Mouse (Mus musculus) skeletal muscle tissue, adult 2 months (tissue): ENCODE data around the gene Atm.
A peak's percentile ranks its signal among the peaks of the same experiment; 100 is the strongest.

Experiments used
- DNase-seq: peaks from one replicate; pipeline ENCODE4 v3.0.0-alpha.2; 2012; ENCODE audit warnings: low read depth, low spot score

Atm gene

DNA sequence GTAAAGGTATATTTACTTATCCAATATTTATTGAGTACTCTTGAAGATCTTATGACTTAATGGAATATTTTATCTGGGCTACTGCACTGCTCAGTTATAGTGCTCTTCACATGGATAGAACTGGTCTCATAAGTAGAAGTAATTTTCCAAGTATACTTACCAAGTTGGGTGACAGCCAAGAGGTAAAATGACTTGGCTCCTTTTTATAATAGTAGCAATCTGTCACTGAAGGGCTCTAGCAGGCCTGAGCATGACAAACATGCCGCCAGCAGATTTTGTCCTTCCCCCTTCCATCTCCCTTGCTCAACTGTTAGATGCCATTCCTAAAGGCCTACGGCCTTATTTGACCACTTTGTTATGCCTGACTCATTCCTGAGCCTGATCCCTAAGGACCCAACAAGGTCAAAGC, 127.6 kb downstream of the Atm start:
- DNase-seq: no peak

DNA sequence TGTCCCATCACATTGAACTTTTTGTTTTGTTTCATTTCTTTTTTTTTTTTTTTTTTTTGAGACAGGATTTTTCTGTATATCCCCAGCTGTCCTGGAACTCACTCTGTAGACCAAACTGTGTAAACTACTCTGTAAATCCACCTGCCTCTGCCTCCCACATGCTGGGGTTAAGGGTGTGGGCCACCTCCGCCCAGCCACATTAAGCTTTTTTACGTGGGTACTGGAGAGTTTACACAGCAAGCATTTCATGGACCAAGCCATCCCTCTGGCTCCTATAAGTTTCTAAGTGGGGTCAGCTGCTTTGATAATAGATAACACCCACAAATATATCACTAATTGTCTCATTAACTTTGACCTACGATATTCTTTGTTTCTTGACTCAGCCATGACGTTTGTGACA, 128.0 kb downstream of the Atm start:
- DNase-seq: no peak

DNA sequence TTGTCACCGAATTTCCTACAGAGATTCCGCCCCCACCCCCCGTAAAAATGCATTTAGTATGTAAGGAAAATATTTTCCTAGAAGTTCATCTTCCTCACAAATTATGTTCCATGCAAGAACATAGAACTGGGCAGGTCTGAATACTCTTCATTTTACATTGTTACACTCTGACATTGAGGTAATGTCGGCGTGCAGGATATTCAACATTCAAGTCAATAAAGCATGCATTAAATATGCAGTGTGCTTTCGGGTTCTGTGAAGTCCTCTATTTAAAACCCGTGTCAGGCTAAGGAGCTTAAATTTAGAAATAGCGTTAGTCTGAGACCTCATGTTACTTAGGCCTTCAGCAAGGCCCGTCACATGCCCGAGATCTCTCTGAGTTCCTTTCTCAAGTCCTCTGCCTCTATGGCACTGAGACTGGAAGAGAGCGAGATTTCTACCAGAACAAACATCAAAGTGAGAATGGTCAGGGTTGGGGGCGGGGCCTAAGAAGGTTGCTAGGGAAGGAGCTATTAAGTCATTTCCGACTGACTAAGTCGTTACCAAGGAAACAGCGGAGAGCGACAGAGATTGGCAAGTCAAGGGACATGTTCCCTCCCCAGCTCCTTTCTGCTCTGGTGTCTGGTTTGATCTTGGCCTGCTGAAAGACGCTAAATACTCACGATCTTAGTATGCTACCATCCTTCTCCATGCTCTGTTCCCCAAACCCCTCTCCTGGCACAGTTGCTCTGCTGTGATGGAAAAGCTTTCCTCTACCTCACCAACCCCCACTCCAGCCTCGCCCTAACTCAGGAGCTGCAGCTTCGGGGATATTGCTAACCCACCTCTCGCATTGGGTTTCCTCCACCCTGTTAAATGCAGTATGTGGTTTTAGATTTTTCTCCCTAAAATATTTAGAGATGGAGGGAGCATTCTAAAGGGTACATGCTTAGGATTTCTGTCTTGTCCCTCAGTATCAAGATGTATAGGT, 131.5 kb downstream of the Atm start:
- peak; percentile 74 for DNase-seq

DNA sequence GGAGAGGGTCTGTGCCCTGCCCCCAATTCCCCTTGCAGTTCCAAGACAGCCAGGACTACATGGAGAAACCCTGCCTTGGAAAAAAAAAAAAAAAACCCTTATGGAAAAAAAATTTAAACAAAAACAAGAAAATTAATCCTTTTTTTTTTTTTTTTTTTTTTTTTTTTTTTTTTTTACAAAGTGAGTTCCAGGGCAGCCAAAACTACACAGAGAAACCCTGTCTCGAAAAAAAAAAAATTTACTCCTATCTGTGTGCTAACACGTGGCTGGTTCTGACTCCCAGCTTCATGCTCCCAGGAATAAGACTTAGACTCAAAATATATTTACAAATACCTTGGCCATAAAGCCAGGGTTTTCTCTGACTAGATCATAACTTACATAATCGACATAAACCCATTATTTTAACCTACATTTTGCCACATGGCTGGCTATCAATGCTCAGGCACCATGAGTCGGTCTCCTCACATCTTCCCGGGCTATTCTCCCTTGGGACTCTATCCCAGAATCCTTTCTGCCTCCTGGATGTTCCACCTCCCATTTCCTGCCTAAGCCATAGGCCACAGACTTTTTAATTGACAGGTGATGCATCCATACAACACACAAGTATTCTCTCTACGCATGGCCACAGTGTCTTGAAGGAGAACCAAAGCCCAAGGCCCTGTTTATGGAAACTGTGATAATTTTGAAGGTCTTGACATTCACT, 132.3 kb downstream of the Atm start:
- no peak for DNase-seq

DNA sequence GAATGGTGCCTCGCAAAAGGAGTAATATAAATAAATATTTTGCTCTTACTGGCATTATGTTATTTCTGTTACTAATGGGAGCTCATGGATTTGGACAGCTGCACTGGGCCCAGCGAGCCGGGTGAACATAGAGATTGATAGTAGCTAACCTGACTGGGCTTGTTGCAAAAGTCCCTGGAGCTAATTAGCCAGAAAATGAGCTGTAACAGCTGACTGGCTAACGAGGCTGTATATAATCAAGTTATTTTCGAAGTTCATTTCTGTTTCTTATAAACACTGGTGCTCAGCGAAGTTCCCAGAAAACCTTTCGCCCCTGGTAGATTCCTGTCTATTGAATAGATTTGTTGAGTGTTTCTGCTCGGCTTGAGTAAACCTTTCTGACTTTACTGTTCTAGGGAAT, 133.5 kb downstream of the Atm start:
- no peak for DNase-seq

DNA sequence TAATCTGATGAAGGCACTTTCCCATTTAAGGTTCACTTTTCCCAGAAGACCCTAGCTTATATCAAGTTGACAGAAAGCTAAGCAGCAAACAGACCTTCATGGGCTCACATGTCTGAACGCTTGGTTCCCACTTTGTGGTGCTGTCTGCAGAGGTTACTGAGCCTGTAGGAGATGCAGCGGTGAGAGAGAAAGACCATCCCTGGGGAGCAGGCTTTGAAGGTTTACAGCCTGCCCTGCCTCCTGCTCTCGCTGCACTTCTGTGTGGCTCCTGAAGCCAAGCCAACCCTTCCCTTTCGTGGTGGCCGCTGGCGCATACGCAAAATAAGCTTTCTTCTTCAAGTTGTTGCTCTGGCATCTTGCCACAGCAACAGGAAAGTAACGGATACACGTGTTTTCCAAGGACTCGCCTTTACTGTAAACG, 134.2 kb downstream of the Atm start, which contains the start of gene 4930550C14Rik:
TSS of gene 4930550C14Rik (plus strand) at position 35 of the 421 bp plus-strand sequence.
- peak; percentile 26 for DNase-seq

DNA sequence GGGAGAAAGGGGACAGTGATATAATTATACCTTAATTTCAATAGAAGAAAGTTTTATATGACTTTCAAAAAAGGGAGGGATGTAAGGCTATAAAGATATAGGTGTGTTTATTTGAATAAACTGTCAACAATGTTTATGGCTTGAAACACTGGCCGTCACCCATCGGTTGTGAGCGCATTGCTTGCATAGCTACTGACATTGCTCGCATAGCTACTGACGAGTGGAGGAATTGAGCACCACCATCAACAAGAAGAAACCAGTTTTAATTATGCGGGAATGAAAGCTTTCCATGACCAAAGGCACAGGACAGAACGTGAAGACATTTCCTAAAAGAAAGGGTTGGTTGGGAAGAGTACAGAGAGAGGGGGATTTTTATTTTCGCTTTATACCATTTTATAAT, 135.4 kb downstream of the Atm start:
- DNase-seq: no peak

DNA sequence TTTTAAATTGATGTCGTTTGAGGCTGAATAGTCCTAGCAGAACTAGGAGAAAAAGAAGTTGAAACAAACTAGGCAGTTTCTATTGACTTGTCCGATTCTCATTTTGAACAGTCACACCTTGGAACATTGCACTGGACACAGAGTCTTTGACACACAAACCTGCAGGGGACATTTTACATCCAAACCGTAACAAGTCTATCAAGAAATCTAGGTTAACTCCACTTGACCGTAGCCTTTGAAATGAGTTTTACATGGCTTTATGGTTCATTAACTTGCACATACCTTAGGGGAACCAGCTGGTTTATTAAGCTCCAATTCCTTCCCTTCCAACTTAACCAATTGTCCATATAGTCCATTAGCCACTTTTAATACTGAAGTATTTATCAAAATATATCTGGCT, 135.8 kb downstream of the Atm start:
- DNase-seq: no peak

DNA sequence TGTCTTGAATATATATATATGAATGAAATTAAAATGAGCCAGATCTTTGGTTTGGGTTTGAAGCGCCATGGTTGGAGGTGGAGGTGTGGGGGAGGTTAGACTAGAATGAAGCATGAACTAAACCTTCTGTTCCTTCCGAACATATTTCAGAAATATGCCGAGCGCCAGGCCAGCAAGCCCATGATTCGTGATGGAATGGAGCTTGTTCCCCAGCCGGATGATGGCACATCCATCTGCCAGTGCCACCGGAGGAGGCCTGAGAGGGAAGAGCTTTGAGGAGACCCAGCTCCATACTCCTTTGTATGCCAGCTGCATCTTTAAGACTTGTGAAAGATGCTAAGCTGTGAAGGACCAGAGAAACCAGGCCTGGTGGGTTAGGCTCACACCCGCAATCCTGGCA, 137.0 kb downstream of the Atm start:
- DNase-seq: no peak

DNA sequence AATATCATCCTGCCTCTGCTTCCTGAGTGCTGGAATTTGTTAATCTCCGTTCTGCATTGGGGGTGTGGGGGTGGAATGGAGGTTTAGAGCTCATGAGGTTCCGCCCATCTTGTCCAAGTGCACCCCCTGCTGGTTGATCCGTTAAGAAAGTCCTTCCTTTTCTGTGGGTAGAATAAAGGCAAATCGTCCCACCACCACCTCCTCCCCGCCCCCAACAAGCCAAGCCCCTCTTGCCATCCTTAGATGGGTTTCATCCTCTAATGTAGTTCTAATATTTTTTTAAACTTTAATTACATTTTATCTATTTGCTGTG, 138.2 kb downstream of the Atm start:
- peak; percentile 43 for DNase-seq

DNA sequence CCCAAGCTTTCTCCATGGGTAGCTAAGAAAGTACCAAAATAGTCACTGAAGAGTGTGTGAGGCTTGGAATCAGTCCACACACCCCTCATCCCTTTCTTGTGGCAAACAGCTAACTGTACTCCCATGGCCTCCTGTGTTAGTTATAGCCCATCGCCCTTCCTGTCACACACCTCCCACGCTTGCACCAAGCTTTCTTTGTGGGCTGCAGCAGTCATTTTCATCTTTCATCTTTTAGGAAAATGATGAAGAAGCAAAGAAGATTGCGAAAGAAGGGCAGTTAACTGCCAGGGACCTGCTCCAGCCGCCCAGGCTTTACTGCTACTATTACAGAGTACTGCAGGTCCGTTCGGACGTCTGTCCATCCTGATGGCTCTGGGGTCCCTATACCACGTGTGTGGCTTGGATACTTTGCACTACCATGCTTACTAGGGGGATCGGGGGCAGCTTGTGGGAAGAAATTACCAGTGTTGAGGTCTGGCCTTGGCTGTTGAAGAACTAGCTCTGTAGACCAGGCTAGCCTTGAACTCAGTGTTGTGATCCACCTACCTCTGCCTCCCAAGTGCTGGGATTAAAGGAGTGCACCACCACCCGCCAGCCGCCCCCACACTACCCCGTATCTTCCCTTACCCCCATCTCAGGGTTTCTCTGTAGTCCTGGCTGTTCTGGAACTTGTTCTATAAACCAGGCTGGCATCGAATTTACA, 138.7 kb downstream of the Atm start:
- DNase-seq: no peak

DNA sequence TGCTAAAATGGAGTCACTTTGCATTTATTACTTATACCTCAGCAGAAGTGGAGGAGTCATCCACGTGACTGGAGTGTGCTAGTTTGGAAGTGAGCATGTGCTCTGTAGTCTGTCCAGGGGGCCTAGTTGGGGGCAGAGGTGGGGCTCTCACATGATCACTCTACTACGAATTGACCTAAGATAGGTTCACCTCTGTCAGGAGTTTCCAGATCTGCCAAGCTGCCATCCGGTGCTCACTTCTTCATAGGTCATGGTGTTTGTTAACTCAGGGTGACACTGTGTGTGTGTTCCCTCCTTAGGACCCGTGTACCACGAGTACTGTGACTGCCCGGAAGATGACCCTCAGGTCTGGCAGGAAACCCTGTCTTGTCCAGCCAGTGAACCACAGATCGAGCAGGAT, 146.4 kb downstream of the Atm start:
- no peak for DNase-seq
